Mouse (Mus musculus) induced T-regulatory cell, adult 2 months (primary cell): Measurements from ENCODE around the gene Tmem143.
"Not testable (repeated sequence)": the region's sequence is repeated elsewhere in the genome, so short reads cannot be mapped to it uniquely, and the experiment has no call there.

Experiments
- DNase-seq: peaks from one replicate; pipeline ENCODE4 v3.0.0-alpha.2; 2012; ENCODE audit warnings: low read depth

Gene Tmem143

DNA sequence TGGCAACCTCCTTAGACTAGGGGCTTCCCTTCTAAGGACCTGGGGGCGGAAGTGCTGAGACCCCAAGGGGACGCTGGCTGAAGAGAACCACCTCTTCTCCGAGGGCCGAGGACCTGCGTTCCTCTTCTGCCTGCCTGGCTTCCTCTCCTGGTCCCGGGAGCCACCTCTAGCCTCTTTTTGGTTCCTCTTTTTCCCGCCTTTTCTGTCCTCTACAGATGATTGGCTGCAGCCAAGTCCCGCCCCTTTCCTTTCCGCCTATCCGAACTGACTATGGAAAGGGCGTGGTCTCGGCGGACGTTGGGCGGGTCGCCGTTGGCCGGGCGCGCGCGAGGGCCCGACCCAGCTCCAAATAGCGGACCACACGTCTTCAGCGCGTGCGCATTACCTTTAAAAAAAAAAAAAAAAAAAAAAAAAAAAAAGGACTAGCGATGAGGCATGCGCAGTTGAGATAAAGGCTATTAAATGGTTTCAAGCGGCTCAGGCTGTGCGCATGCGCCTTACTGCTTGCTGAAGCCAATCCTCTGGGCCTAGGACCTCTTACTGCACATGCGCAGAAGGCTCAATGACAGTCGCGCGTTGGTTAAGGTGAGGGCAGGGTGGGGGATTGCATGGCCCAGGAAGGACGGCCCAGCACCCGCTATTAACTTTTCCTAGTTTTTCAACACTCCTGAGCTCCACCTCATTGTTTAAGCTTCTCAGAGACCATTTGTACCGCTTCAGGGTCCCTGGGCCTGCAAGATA, at the start of gene Tmem143, which contains the start of gene Syngr4:
Gene Tmem143, plus strand, starts transcription at position 425 of the 741 bp plus-strand sequence.
Gene Syngr4, minus strand, starts transcription at position 198 of the 741 bp plus-strand sequence.
- DNase-seq, result peak; percentile 100

DNA sequence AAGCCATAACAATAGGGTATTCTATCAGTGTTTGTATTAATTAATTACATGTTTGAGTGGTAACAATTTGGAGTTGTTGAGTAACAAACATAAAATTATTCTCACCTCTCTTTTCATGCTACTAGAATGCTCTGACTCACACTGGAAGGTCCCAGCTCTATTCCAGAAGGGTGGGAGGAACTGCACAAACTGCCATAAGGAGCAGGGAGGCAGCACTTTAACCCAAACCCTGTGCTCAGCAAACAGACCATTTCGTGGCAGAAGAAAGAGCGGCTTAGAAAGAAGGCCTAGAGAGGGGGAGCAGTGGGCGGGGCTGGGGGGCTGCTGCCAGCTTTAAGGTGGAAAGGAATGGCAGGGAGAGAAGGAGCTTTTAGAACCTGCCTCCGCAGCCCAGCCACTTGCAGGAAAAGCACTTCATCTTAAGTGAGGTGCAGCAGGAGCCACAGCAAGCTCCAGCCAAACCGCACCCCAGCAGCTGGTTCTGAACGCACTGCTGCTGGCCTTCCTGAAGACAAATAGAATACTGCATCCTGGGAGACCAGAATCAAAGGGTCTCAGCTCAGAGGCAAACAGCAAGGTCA, 48.2 kb upstream of the Tmem143 start:
- DNase-seq, result no peak

DNA sequence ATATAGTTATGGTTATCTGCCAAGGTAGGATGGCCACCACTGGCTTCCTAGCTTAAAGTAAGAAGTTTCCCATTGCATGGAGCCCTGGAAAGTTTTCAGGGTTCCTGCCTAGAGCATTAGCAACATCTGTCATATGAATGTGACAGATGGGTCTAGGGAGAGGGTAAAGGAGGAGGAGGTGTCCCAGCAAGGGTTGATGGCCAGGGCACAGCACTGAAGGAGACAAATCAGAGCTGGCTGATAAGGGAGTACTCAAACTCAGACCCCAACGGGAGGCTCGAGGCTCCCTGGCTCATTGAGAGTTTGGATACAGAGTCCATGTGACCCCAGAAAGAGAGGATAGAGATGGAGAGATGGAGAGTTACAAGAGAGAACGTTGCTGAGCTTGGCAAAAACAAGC, 46.1 kb upstream of the Tmem143 start:
- no peak for DNase-seq

DNA sequence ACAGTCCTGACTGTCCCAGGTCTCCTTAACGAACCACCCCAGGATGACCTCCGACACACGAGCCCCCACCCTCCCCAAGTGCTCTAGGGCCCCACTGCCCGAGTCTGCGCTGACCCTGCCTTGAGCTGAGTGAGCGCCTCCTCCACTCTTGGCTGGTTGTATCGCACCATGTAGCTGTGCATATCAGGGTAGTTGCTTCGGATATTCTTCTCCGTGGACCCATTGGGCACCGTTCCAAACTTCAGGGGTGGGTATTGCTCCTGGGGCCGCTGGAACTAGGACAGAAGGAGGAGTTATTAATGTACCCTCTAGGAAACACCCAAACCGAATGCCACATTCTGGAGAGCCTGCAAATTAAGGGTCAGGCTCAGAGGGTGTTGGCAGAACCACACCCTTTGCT, 43.7 kb upstream of the Tmem143 start:
- no peak for DNase-seq

DNA sequence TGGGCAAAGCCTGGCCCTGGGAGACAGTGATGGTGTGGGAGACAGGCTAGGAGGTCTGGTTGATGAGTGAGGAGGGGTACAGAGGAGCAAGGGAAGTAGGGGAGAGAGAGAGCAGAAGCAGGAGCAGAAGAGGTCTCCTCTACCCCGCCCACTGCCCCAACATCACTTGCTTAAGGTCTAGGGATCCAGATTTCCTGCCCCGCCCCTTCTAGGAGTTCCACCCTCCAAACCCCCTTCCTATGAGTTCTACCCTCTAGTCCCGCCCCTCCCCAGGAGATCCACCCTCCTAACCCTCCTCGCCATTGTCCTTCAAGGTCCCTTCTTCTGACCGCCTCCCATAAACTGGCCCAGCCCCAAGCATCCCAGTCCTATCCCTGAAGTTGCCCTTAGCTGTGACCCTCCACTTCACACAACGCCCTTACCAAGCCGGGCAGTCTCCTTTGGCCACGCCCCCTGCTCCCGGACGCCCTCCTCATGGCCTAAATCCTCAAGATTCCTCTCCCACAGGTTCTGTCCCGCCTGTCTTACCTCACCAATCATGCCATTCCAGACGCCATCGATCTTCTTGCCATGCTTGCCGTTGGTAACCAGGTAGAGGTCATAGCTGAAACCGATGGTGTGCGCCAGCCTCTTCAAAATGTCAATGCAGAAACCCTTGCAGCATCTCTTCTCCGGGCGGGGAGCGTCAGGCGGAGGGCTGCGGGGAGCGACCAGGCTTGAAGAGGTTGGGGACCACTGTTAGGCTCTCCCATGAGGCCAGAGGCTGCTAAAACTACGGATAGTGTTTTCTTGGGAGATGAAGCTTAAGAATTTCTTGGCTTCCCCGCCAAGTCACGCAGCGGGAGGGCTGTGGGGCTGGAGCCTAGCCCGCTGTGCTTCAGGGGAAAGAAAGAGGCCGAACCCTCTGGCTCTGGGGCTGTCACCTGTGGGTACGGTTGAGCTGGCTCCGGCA, 39.5 kb upstream of the Tmem143 start:
- peak; percentile 41 for DNase-seq

DNA sequence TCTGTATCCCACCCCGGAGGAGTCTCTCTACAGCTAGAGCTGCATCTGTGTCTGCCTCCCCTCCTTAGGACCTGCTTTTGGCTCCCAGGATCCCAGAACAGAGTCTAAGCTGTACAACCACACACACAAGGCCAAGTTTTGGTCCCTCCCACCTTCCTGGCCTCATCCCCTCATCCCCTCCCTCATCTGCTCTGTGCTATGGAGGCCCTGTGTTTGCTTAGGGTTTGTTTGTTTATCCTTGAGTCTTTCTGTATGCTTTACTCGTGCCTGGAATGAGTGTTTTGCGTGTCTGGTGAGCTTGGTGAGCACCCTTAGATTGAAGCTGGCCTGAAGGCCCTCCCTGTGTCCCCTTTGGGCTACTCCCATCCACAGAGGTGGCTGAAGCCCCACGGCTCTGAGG, 37.7 kb upstream of the Tmem143 start:
- no peak for DNase-seq

DNA sequence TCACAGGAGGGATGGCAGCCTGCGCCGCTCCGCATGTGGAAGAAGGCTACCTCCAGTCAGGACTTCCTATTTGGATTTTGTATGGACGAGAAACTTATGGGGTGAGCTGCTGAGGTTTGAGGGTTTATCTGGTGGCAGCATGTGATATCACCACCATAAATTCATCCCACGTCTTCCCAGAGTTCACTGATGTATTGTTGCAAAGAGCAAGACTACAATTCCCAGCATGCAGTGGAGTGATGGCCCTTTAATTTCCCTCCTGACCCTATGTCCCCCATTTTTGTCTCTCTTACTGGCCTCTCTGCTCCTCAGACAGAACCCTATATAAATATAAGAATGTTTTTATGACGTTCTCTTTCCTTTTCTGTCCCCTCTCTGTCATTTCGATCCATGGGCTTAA, 33.9 kb upstream of the Tmem143 start:
- no peak for DNase-seq

DNA sequence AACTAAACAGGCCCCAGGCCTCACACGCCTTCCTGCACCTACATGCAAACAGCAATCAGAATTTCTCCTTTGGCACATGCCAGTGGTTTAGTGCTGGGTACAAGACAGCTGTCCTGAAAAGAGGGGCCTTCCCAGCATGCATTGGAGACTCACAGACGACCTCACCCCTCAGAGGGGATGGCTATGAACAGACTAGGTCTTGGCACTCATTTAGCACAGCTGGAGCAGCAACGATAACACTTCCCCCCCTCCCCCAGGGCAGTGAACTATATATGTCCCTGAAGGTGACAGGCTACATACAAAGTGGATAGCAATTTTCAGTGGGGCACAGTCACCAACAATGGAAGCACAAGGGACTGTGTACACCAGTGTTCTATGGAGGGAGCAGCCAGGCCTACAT, 32.3 kb upstream of the Tmem143 start:
- DNase-seq, result no peak

DNA sequence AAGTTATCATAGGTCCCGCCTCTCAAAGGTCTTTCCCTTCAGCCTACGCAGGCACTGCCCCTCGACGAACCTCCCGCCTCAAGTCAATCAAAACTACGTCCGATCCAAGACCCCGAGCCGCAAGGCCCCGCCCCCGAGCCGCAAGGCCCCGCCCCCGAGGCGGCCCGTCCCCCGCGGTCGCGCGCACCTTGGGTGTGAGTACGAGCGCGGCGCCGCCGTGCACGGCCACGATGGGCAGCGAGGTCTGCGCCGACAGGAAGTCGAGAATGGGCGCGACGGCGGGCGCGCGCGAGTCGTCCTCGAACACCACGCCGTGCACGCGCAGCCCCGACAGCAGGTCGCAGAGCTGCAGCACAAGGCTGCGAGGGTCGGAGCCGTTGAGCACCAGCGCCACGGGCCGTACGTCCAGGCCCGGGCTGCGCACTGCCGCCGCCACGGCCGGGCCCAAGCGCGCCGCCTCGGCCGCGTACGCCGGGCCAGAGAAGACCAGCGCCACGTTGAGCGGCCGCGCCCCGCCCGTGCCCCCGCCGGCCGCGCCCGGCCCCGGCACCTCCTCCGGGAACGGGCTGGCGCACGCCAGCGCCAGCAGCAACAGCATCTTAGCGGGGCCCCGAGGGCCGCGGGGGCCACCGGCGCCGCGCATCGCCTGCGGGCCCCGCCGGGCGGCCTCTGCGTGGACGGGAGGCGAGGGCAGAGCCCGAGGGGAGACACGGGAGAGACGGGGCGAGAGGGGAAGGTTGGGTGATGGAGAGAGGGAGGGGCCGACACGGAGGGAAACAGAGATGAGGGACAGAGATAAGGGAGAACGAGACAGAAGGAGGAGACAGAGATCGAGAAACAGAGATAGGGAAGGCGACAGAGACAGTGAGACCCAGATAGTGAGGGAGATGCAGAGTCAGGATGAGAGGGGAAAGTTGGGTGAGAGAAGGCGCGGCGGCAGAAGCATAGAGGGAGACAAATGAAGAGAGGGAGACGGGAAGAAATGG, 30.5 kb upstream of the Tmem143 start:
- DNase-seq, result peak; percentile 92

DNA sequence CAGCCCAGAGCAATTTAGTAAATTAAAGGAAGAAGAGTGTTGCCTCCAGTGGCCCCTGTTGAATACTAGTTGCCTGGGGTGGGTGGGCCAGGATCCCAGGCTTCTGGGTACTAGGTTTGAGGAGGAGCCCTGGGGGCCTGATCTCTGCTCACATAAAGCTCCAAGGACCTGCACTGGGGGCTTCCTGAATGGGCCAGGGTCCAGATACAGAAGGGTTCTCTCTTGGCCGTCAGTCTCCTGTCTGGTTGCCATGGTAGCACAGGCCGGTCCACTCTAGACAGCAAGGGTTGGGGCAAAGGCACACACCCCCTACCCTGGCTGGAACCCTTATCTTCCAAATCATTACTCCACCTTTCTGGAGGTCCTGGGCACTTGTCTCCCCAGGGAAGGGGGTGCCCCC, 28.9 kb upstream of the Tmem143 start:
- DNase-seq, result no peak

DNA sequence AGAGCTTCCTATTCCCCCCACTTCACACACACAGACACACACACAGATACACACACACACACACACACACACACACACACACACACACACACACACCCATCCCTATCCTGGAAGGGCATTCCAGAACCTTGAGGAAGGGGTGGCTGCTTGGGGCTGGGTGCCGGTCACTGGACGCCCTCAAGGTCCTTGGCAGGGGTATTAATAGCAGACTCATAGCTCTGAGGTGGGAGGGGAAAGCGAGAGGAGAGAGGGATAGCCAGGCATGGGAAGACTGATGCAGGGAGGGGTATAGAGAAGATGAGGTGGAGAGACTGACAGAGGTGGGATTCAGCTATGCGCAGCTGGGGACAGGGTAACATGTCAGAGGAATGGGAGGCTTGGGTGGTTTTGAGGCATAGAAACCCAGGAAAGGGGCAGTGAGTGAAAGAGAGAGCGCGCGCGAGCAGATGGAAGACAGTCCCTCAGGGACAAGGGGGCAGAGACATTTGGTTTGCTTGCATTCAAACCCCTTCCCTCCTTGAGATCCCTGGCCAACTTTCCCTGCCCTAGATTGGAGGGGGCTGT, 27.6 kb upstream of the Tmem143 start:
- DNase-seq, result no peak

DNA sequence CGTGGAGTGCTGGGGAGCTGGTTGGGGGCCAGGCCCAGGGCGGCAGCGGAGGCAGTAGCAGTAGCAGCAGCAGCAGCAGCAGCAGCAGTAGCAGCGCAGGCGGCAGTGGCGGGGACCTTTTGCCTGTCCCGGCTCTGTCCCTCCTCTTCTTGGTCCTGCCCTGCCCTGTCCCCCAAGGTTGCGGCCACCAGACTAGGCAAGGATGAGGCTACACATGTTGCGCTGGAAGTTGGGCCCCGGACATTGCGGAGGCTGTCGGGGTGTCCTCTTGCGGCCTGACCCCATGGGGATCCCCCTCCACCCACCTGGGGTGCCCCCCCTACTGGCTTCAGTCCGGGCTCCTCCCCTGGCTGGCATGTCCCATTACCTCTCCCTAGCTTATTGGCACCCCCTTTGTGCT, 27.0 kb upstream of the Tmem143 start:
- peak; percentile 42 for DNase-seq

DNA sequence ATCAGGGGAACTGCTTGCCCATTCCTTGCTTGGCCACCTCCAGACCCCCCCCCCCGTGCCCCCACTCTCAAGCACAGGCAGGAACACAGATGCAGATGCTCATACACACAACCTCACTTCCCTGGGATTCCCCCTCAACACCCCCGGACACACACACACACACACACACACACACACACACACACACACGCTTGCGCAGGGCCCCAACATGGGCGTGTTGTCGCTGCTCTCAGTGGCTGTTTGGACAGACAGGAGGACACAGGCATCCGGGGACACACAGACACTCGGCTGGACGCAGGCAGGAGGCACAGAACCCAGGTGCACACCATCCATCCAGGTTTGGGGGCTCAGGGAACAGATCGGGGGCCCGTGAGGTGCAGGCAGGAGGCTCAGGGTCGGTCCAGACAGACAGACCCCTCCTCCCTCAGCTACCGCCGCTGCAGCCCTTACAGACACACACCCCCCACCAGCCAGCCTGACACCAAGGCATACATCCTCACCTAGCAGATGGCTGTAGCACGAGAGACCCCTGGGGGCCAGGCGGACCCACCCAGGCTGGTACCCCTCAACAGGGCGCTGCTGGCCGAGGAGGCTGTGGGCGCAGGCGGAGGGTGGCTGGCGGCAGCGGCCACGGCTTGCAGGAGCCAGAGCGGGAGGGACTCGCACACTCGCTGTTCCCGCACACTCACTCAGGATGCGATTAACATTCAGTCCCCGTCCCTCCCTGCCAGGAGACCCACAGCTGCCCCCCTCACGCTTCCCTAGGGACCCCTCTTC, 26.3 kb upstream of the Tmem143 start:
- peak; percentile 50 for DNase-seq

DNA sequence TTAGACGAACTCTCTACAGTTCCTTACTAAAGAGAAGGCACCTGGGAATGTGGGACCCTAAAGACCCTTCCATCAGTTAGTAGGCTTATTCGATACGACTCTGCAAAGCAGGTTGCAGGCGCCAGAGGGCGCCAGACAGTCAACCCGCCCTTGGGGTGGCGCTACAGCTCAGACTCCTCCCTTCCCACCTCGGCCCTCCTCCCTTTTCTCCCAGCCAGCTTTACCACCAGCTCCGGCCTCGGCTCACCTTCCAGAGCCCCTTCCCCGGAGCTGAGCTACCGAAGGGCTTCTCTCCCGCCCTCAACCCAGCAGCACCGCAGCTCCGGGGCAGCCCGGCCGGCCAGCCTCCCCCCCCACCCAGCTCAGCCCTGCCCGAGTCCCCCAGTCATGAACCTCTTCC, 24.1 kb upstream of the Tmem143 start, which contains the start of gene Kdelr1:
Gene Kdelr1, plus strand, starts transcription at position 149 of the 400 bp plus-strand sequence.
- DNase-seq, result peak; percentile 94

DNA sequence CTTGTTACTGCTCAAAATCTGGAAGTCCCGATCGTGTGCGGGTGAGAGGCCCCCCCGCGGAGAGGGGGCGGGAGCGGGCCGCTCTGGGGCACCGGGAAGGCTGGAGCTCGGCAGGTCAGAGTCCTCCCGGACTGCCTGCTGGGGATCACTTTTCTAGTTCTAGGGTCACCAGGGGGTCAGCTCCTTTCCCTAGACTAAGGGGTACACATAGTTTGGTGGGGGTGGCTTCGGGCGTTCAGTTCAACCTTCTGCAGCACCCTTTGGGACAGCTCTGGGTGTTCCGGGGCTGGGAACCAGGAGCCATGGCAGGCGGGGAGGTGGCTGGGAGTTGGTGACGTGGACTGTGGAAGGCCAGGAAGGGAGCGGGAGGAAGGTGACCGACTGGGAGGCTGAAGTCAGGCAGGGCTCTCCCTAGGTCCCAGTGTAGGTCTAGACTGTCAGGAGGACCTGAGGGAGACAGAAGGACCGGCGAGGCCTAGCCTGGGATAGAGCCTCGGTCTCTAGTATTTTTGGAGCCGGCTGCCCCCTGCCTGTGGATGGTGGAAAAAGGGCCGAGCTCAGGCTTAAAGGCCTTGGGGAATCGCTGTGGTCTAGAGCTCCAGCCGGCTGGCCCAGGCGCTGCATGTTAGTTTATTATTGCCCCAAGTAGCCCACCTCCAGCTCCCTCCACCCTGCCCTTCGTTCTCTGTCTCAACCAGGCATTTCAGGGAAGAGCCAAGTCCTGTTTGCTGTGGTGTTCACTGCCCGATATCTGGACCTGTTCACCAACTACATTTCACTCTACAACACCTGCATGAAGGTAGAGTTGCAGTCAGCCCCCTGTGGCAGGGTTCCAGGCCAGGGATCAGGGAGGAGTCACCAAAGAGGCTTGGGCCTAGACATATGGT, 23.4 kb upstream of the Tmem143 start:
- DNase-seq, result peak; percentile 74

DNA sequence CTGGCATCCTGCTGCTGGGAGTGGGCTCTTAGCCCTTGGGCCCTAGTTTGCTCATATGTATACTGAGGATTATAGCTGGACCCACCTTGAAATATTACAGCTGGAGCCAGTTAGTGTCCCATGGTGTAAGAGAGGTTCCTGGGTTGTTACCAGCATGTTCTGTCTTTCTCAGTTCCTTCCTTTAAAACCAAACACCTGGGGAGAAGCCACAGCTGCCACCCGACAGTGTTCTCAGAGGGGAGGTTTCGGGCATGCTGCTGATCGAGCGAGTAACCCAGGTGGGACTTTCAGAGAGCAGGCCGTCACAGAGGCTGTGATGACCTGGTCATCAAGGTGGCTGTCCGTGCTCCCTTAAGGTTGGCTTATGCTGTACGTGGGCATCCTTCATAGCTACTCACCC, 19.8 kb upstream of the Tmem143 start:
- DNase-seq, result no peak

DNA sequence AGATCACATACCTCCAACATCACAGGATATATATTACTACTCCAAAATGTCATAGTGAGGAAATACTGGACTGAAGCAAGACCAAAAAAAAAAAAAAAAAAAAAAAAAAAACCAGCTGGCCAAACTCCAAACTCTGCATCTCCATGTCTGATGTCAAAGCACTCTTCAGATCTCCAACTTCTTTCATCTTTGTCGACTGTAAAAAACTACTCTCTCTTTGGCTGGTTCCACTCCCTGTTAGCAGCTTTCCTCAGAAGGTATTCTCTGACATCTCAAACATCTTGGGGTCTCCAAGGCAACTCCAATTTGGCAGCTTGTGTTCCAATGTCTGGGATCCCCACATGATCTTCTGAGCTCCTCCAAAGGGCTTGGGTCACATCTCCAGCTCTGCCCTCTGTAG, 18.5 kb upstream of the Tmem143 start, which contains the start of gene Grin2d:
Gene Grin2d, minus strand, starts transcription at position 101 of the 400 bp plus-strand sequence.
- not testable (repeated sequence) for DNase-seq

DNA sequence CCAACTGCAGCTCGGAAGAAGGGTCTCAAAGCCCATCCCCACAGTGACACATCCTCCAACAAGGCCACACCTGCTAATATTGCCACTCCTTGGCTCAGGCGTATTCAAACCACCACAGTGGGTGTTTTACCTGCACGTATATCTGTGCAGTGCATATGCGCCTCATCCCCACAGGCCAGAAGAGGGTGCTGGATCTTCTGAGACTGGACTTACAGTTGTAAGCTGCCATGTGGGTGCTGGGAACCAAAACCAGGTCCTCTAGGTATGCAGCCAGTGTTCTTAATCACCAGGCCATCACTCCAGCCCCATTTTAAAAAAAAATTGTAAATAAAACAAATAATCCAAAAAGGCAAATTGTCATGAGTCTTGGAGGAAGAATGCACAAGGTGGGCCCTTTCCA, 16.2 kb upstream of the Tmem143 start:
- no peak for DNase-seq

DNA sequence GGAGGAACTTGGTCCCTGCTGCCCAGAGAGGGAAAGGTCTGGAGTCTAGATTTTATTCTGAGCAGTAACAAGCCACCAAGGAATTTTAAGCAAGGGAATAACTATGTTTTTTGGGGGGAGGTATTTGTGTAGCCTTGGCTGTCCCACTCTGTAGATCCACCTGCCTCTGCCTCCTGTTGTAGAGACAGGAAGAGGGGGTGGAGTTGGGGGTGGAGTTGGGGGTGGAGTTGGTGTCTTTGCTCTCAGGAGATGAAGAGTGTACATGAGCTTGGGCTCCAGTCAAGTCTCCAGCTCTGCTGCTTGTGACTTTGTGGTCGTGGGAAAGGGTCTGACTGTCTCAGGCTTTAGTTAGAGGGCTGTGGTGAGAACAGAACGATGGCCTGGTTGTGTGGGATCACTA, 15.7 kb upstream of the Tmem143 start:
- DNase-seq, result no peak
